Mouse (Mus musculus) embryonic fibroblast, embryonic 13.5 days (primary cell): ENCODE results near the gene Ticrr. TPM values are rescaled to one million over a fixed set of nuclear protein-coding genes. Genes with fewer than 3 reads are reported as not detected.

Source experiments
- H3K27ac ChIP-seq: 2 replicates; pipeline ENCODE4 v1.5.1; 2012; ENCODE audit warnings: low read length, control low read depth, inconsistent platforms; ENCODE audit not compliant: insufficient read depth
- H3K4me1 ChIP-seq: 2 replicates; pipeline ENCODE4 v1.6.1; 2011; ENCODE audit warnings: low read length; ENCODE audit not compliant: control insufficient read depth, insufficient read depth
- H3K4me3 ChIP-seq: 2 replicates; pipeline ENCODE4 v1.5.1; 2011; ENCODE audit warnings: mild to moderate bottlenecking, control low read depth, low read length; ENCODE audit not compliant: insufficient read depth
- CTCF ChIP-seq: IDR thresholded peaks from 2 replicates; pipeline ENCODE4 v1.5.1; 2011; ENCODE audit warnings: mild to moderate bottlenecking, control low read depth, low read length, moderate library complexity, borderline replicate concordance; ENCODE audit not compliant: insufficient read depth
- POLR2A ChIP-seq: IDR thresholded peaks from 2 replicates; pipeline ENCODE4 v1.6.1; 2011; ENCODE audit warnings: low read depth, mild to moderate bottlenecking, control low read depth, low read length, moderate library complexity
- polyA plus RNA-seq: library from polyadenylated mRNA; stranded (reverse); fragments of >200 nt; gene quantifications from 2 replicates; pipeline ENCODE4 v1.2.4, GENCODE M21; 2011; ENCODE audit warnings: low read depth; ENCODE audit not compliant: missing spikeins, insufficient read length

The Ticrr gene
- polyA plus RNA-seq, 1 experiment: 7.3 TPM

GRCm38 (mm10) chr7:79628271-79628913 is 31.6 kb upstream of the Ticrr start:
- Histone ChIP-seq H3K4me1 (no peaks in the 10 kb centered on the region), H3K4me3 (no peak overlapping the region), H3K27ac (no peak overlapping the region)
- no peak for TF ChIP-seq CTCF

GRCm38 (mm10) chr7:79631773-79632348 is 28.1 kb upstream of the Ticrr start:
- TF ChIP-seq POLR2A (no peak), CTCF (no peak)
- no peak overlapping the region for H3K4me3 ChIP-seq
- H3K4me1 ChIP-seq: no peaks in the 10 kb centered on the region
- no peak overlapping the region for H3K27ac ChIP-seq

GRCm38 (mm10) chr7:79647233-79647632 is 12.8 kb upstream of the Ticrr start:
- Histone ChIP-seq H3K4me3 (no peak overlapping the region), H3K27ac (no peak overlapping the region), H3K4me1 (no peaks in the 10 kb centered on the region)
- no peak for TF ChIP-seq POLR2A
- TF ChIP-seq CTCF: no peak

- no peak overlapping the region for H3K27ac ChIP-seq
- TF ChIP-seq CTCF (0 out of 2 replicates have a peak, but pooled peaks have one; percentile 7), POLR2A (no peak)
- no peak overlapping the region for H3K4me3 ChIP-seq
- no peaks in the 10 kb centered on the region for H3K4me1 ChIP-seq
These were observed 11.0 kb upstream of the Ticrr start for GRCm38 (mm10) chr7:79649005-79649404.

GRCm38 (mm10) chr7:79654185-79654584 is 5.8 kb upstream of the Ticrr start:
- H3K4me1 ChIP-seq: no peaks in the 10 kb centered on the region
- TF ChIP-seq POLR2A (no peak), CTCF (no peak)
- H3K4me3 ChIP-seq: no peak overlapping the region
- H3K27ac ChIP-seq: no peak overlapping the region

GRCm38 (mm10) chr7:79654586-79654985 is 5.4 kb upstream of the Ticrr start:
- Histone ChIP-seq H3K4me1 (no peaks in the 10 kb centered on the region), H3K4me3 (no peak overlapping the region), H3K27ac (no peak overlapping the region)
- TF ChIP-seq CTCF (no peak), POLR2A (no peak)

- Histone ChIP-seq H3K4me3 (peak overlapping the region; percentile 59), H3K4me1 (no peaks in the 10 kb centered on the region), H3K27ac (no peak overlapping the region)
- no peak for TF ChIP-seq POLR2A
- TF ChIP-seq CTCF: no peak
These were observed 525 bp downstream of the Ticrr start for GRCm38 (mm10) chr7:79660291-79661150.

GRCm38 (mm10) chr7:79661253-79661890 is 1.4 kb downstream of the Ticrr start:
- H3K4me3 ChIP-seq: peak overlapping the region; percentile 59
- no peaks in the 10 kb centered on the region for H3K4me1 ChIP-seq
- TF ChIP-seq CTCF (no peak), POLR2A (no peak)
- no peak overlapping the region for H3K27ac ChIP-seq

- Histone ChIP-seq H3K4me3 (no peak overlapping the region), H3K27ac (no peak overlapping the region), H3K4me1 (no peaks in the 10 kb centered on the region)
- TF ChIP-seq POLR2A (no peak), CTCF (no peak)
These were observed 6.7 kb downstream of the Ticrr start for GRCm38 (mm10) chr7:79666690-79667089.

GRCm38 (mm10) chr7:79670900-79671604 is 11.1 kb downstream of the Ticrr start:
- no peak for TF ChIP-seq POLR2A
- no peak for TF ChIP-seq CTCF
- H3K4me3 ChIP-seq: no peak overlapping the region
- H3K4me1 ChIP-seq: no peaks in the 10 kb centered on the region
- no peak overlapping the region for H3K27ac ChIP-seq
